Mouse (Mus musculus): ENCODE results near the gene B3gat2. TPM values are rescaled to one million over a fixed set of nuclear protein-coding genes. Genes with fewer than 3 reads are reported as not detected.

The B3gat2 gene
- total and polyA plus RNA-seq, 3 experiments, result not detected

- no peak overlapping the region for H3K9ac ChIP-seq (ENCODE audit: low read depth, low read length)
- no peak for TF ChIP-seq CTCF (IDR thresholded peaks at IDR 0.05)
- TF ChIP-seq EP300 (IDR thresholded peaks at IDR 0.05; ENCODE audit: insufficient read depth, low read depth, low read length), result no peak
- TF ChIP-seq POLR2A (IDR thresholded peaks at IDR 0.05; ENCODE audit: insufficient read depth, low read depth, low read length), result no peak
- no peak for DNase-seq
- no peak overlapping the region for H3K27ac ChIP-seq
- 96% methylated on average over 2 of the region's 2 CpGs for WGBS
- intact Hi-C loops (cut with DNase I), result no loop called here
- no peak overlapping the region for H3K4me3 ChIP-seq
- H3K36me3 ChIP-seq (ENCODE audit: control insufficient read depth, insufficient read depth, low read length), result peaks cover 2% of the 10 kb centered on the region
- no peaks in the 10 kb centered on the region for H3K4me1 ChIP-seq (ENCODE audit: control insufficient read depth, insufficient read depth, low read length)
- no peaks in the 10 kb centered on the region for H3K27me3 ChIP-seq (ENCODE audit: control insufficient read depth, insufficient read depth, low read length)
- H3K79me2 ChIP-seq (replicated peaks; ENCODE audit: control insufficient read depth, insufficient read depth, low read length), result no peaks in the 10 kb centered on the region
Measured at GRCm38 (mm10) chr1:23860944-23861343, 99.4 kb downstream of the B3gat2 start.

DNA sequence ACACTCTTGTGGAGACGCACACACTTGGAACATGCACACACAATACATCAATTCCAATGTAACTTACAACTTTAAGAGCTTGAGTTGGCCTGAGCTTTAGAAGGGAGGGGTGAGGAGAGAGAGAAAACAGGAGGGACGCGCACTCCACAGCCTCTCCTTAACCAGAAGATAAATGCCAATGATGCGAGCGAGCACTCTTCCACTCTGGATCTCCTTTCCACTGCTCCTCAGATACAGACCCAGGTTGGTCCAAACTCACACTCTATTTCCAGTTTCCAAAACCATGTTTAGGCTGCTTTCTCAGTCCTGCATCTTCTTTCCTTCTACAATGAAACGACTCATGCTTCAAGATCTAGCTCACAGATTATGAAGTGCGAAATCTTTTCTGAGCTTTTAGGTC, 104.0 kb downstream of the B3gat2 start:
- no peak for DNase-seq
- no peak overlapping the region for H3K4me3 ChIP-seq
- H3K36me3 ChIP-seq (ENCODE audit: control insufficient read depth, insufficient read depth, low read length), result no peaks in the 10 kb centered on the region; the same call in 1 of the 2 replicates
- WGBS, result 95% methylated on average over 7 of the region's 7 CpGs
- H3K27ac ChIP-seq, result no peak overlapping the region
- H3K27me3 ChIP-seq (ENCODE audit: control insufficient read depth, insufficient read depth, low read length), result no peaks in the 10 kb centered on the region
- peaks cover 3% of the 10 kb centered on the region for H3K4me1 ChIP-seq (ENCODE audit: control insufficient read depth, insufficient read depth, low read length)
- H3K9ac ChIP-seq (ENCODE audit: low read depth, low read length), result no peak overlapping the region
- intact Hi-C loops (cut with DNase I), result no loop called here
- H3K79me2 ChIP-seq (replicated peaks; ENCODE audit: control insufficient read depth, insufficient read depth, low read length), result no peaks in the 10 kb centered on the region
- TF ChIP-seq EP300 (IDR thresholded peaks at IDR 0.05; ENCODE audit: insufficient read depth, low read depth, low read length), result no peak
- no peak for TF ChIP-seq CTCF (IDR thresholded peaks at IDR 0.05)
- TF ChIP-seq POLR2A (IDR thresholded peaks at IDR 0.05; ENCODE audit: insufficient read depth, low read depth, low read length), result no peak

DNA sequence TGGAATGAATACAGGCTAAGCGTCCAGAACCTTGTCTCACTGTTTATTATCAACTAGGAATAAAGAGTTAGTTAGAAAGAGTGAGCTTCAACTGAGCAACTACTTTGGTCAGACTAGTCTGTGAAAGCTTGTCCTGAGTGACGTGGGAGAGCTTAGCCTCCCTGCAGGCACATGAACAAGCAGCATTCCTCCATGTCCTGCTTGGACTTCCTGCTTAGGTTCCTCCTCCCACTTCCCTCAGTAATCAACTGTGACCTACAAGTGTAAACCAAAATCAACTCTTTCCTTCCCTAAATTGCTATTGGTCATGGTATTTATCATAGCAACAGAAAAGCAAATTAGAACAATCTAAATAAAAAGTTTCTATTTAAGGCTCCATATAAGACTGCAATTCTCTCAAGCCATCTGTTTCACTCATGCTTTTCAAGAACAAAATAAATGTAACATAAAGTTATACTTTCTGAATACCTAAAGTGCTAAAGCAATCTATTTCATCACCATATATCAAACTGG, 105.9 kb downstream of the B3gat2 start:
- Histone ChIP-seq H3K4me1 (ENCODE audit: control insufficient read depth, insufficient read depth, low read length) (peaks cover 3% of the 10 kb centered on the region), H3K27me3 (ENCODE audit: control insufficient read depth, insufficient read depth, low read length) (no peaks in the 10 kb centered on the region), H3K9ac (ENCODE audit: low read depth, low read length) (no peak overlapping the region), H3K36me3 (ENCODE audit: control insufficient read depth, insufficient read depth, low read length) (no peaks in the 10 kb centered on the region; the same call in 1 of the 2 replicates), H3K27ac (no peak overlapping the region), H3K4me3 (no peak overlapping the region), H3K79me2 (replicated peaks; ENCODE audit: control insufficient read depth, insufficient read depth, low read length) (no peaks in the 10 kb centered on the region)
- WGBS, result 56% methylated on average over 2 of the region's 2 CpGs
- TF ChIP-seq CTCF (IDR thresholded peaks at IDR 0.05), result no peak
- TF ChIP-seq POLR2A (IDR thresholded peaks at IDR 0.05; ENCODE audit: insufficient read depth, low read depth, low read length), result no peak
- TF ChIP-seq EP300 (IDR thresholded peaks at IDR 0.05; ENCODE audit: insufficient read depth, low read depth, low read length), result no peak
- intact Hi-C loops (cut with DNase I), result no loop called here
- DNase-seq, result no peak

DNA sequence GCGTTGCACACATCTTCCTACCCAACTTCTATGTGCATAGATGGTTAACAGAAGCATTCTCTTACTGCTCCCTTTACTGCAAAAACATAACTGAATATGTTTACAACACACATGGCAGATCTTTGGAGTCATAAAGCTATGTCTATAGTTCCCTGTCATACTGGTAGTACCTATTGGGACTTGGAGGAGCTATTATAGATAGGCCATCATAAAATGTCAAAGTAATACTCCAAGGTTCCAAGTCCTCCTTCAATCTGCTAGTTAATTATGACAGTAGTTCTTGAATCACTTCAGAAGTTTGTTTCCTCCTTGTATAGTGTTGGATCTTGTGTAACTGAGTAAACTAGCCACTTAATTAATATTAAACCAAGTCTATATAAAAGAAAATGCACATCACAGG, 110.6 kb downstream of the B3gat2 start:
- peaks cover 2% of the 10 kb centered on the region; the same call in 1 of the 2 replicates for H3K36me3 ChIP-seq (ENCODE audit: control insufficient read depth, insufficient read depth, low read length)
- 0 out of 2 replicates have a peak, but pooled peaks cover 1% of the 10 kb centered on the region for H3K79me2 ChIP-seq (replicated peaks; ENCODE audit: control insufficient read depth, insufficient read depth, low read length)
- no peak overlapping the region for H3K27ac ChIP-seq
- 98% methylated on average over 1 of the region's 1 CpGs for WGBS
- no peak for TF ChIP-seq EP300 (IDR thresholded peaks at IDR 0.05; ENCODE audit: insufficient read depth, low read depth, low read length)
- TF ChIP-seq CTCF (IDR thresholded peaks at IDR 0.05), result no peak
- TF ChIP-seq POLR2A (IDR thresholded peaks at IDR 0.05; ENCODE audit: insufficient read depth, low read depth, low read length), result no peak
- no peak for DNase-seq
- peaks cover 2% of the 10 kb centered on the region for H3K4me1 ChIP-seq (ENCODE audit: control insufficient read depth, insufficient read depth, low read length)
- H3K4me3 ChIP-seq, result no peak overlapping the region
- intact Hi-C loops (cut with DNase I), result no loop called here
- no peak overlapping the region for H3K9ac ChIP-seq (ENCODE audit: low read depth, low read length)
- no peaks in the 10 kb centered on the region for H3K27me3 ChIP-seq (ENCODE audit: control insufficient read depth, insufficient read depth, low read length)

DNA sequence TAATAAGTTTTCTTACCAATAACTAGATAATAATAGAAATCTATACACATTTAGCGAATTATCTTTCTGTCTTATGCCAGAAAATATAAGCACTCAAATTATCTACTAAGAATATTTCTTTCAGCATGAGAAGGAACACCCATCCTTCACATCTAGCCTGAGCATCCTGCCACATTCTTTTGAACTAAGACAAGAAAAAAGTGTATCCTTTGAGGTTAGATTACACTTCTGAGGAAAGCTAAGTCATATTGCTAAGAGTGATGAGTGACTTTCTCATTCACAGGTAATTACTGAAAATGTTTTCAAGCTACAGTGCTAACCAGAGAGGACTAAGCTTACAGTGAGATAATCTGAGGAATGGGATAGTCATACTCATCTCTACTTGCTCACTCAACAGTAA, 121.1 kb downstream of the B3gat2 start:
- no peak for DNase-seq
- TF ChIP-seq CTCF (IDR thresholded peaks at IDR 0.05) (no peak), EP300 (IDR thresholded peaks at IDR 0.05; ENCODE audit: insufficient read depth, low read depth, low read length) (no peak), POLR2A (IDR thresholded peaks at IDR 0.05; ENCODE audit: insufficient read depth, low read depth, low read length) (no peak)
- Histone ChIP-seq H3K9ac (ENCODE audit: low read depth, low read length) (no peak overlapping the region), H3K27me3 (ENCODE audit: control insufficient read depth, insufficient read depth, low read length) (no peaks in the 10 kb centered on the region), H3K27ac (no peak overlapping the region), H3K4me1 (ENCODE audit: control insufficient read depth, insufficient read depth, low read length) (no peaks in the 10 kb centered on the region; the same call in none of the 2 replicates), H3K4me3 (no peak overlapping the region), H3K79me2 (replicated peaks; ENCODE audit: control insufficient read depth, insufficient read depth, low read length) (no peaks in the 10 kb centered on the region; the same call in none of the 2 replicates), H3K36me3 (ENCODE audit: control insufficient read depth, insufficient read depth, low read length) (peaks cover 3% of the 10 kb centered on the region)
- WGBS, result 100% methylated on average over 1 of the region's 1 CpGs
- intact Hi-C loops (cut with DNase I), result no loop called here

GRCm38 (mm10) chr1:23884087-23884668, 122.6 kb downstream of the B3gat2 start:
- Histone ChIP-seq H3K9ac (ENCODE audit: low read depth, low read length) (no peak overlapping the region), H3K4me3 (no peak overlapping the region), H3K4me1 (ENCODE audit: control insufficient read depth, insufficient read depth, low read length) (no peaks in the 10 kb centered on the region; the same call in none of the 2 replicates), H3K79me2 (replicated peaks; ENCODE audit: control insufficient read depth, insufficient read depth, low read length) (no peaks in the 10 kb centered on the region; the same call in 1 of the 2 replicates), H3K27ac (no peak overlapping the region), H3K27me3 (ENCODE audit: control insufficient read depth, insufficient read depth, low read length) (no peaks in the 10 kb centered on the region), H3K36me3 (ENCODE audit: control insufficient read depth, insufficient read depth, low read length) (peaks cover 3% of the 10 kb centered on the region)
- TF ChIP-seq CTCF (IDR thresholded peaks at IDR 0.05) (no peak), POLR2A (IDR thresholded peaks at IDR 0.05; ENCODE audit: insufficient read depth, low read depth, low read length) (no peak), EP300 (IDR thresholded peaks at IDR 0.05; ENCODE audit: insufficient read depth, low read depth, low read length) (no peak)
- WGBS, result 88% methylated on average over 2 of the region's 2 CpGs
- DNase-seq, result no peak
- intact Hi-C loops (cut with DNase I), result no loop called here
